Mouse (Mus musculus): ENCODE data around the gene Cds2.

GRCm38 (mm10) chr2:132343846-132344245, 80.9 kb downstream of the Cds2 start:
- TF ChIP-seq GATA1 (IDR thresholded peaks at IDR 0.05; ENCODE audit: borderline replicate concordance, low read length) = no peak
- TF ChIP-seq FLI1 (IDR thresholded peaks at IDR 0.05; ENCODE audit: low read length) = no peak
